Mouse (Mus musculus) stomach, embryonic 14.5 days (tissue): ENCODE measurements at regions not wholly inside any gene's neighbourhood (a gene's known extent, or its start where the extent isn't known, plus 50 kb on each side); places are given as distances from the start of the nearest gene placed in this dataset.
"Not testable (repeated sequence)": the region's sequence is repeated elsewhere in the genome, so short reads cannot be mapped to it uniquely, and the experiment has no call there.

Experiments
- ATAC-seq: fragments of 200-750 bp; cut with Nextera tagmentation; 2 replicates; pipeline ENCODE4 v1.8.0; 2017; ENCODE audit warnings: low read depth, moderate TSS enrichment; ENCODE audit not compliant: insufficient number of reproducible peaks, insufficient read depth, low FRiP score
- H3K27ac ChIP-seq: fragments of 300-500 bp; sonication (generic); 2 replicates; pipeline ENCODE4 v1.5.1; 2014; ENCODE audit warnings: mild to moderate bottlenecking, low read length, moderate library complexity, mixed read lengths
- H3K27me3 ChIP-seq: fragments of 300-500 bp; sonication (generic); 2 replicates; pipeline ENCODE4 v1.6.1; 2014; ENCODE audit warnings: low read length, control low read depth, mixed read lengths; ENCODE audit not compliant: control insufficient read depth, insufficient read depth
- H3K36me3 ChIP-seq: fragments of 300-500 bp; sonication (generic); 2 replicates; pipeline ENCODE4 v1.6.1; 2014; ENCODE audit warnings: mild to moderate bottlenecking, control low read depth, low read length, moderate library complexity, mixed read lengths; ENCODE audit not compliant: control insufficient read depth, insufficient read depth
- H3K4me1 ChIP-seq: fragments of 300-500 bp; sonication (generic); 2 replicates; pipeline ENCODE4 v1.6.1; 2014; ENCODE audit warnings: low read length, control low read depth, mixed read lengths; ENCODE audit not compliant: control insufficient read depth, insufficient read depth
- H3K4me2 ChIP-seq: fragments of 300-500 bp; sonication (generic); replicated peaks from 2 replicates; pipeline ENCODE4 v1.6.1; 2014; ENCODE audit warnings: low read depth, low read length, control low read depth
- H3K4me3 ChIP-seq: fragments of 300-500 bp; sonication (generic); 2 replicates; pipeline ENCODE4 v1.5.1; 2014; ENCODE audit warnings: low read depth, low read length, control low read depth
- H3K9ac ChIP-seq: fragments of 300-500 bp; sonication (generic); replicated peaks from 2 replicates; pipeline ENCODE4 v1.6.1; 2014; ENCODE audit warnings: low read depth, mild to moderate bottlenecking, control low read depth, low read length, moderate library complexity, mixed read lengths
- H3K9me3 ChIP-seq: fragments of 300-500 bp; sonication (generic); 2 replicates; pipeline ENCODE4 v1.6.1; 2016; ENCODE audit warnings: low read depth, low read length, control low read depth; ENCODE audit not compliant: control insufficient read depth
- WGBS: fragments of 180-500 bp; shearing (Covaris S2); extraction: QIAGEN DNeasy Blood & Tissue Kit; methylation state at CpG from one replicate; pipeline ENCODE4 v1.1.7; 2014; 5-methylcytosine and 5-hydroxymethylcytosine counted together

DNA sequence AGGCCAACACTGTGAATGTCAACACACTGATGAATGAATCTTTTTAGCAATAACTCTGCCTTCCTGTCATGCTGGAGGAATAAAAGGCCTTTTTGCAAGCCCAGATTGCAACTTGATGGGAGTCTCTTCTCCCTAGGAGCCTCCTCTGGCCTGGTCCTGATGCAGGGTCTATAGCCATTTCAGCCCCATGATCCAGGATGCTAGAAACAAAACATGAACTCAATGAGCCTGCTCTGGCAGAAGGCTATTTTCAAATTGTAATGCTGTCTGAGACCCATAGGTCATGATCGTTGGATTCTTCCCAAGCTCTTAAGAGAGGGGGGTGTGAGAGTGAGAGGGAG is 352.1 kb downstream of the Plekhb2 start:
- no peak for ATAC-seq
- H3K36me3 ChIP-seq, result no peaks in the 10 kb centered on the region
- H3K27ac ChIP-seq, result no peak overlapping the region
- 0 out of 2 replicates have a peak, but pooled peaks cover 3% of the 10 kb centered on the region for H3K9me3 ChIP-seq
- no peaks in the 10 kb centered on the region for H3K4me1 ChIP-seq
- no peak overlapping the region for H3K4me2 ChIP-seq
- 59% methylated on average over 1 of the region's 1 CpGs for WGBS
- H3K9ac ChIP-seq, result no peak overlapping the region
- no peak overlapping the region for H3K4me3 ChIP-seq
- no peaks in the 10 kb centered on the region for H3K27me3 ChIP-seq

GRCm38 (mm10) chr1:35202551-35202950 is 352.8 kb downstream of the Plekhb2 start:
- H3K27ac ChIP-seq, result no peak overlapping the region
- H3K4me2 ChIP-seq, result no peak overlapping the region
- no peak overlapping the region for H3K4me3 ChIP-seq
- H3K4me1 ChIP-seq, result no peaks in the 10 kb centered on the region
- WGBS, result 66% methylated on average over 4 of the region's 4 CpGs
- H3K36me3 ChIP-seq, result no peaks in the 10 kb centered on the region
- H3K9ac ChIP-seq, result no peak overlapping the region
- H3K27me3 ChIP-seq, result no peaks in the 10 kb centered on the region
- 0 out of 2 replicates have a peak, but pooled peaks cover 3% of the 10 kb centered on the region for H3K9me3 ChIP-seq
- no peak for ATAC-seq

DNA sequence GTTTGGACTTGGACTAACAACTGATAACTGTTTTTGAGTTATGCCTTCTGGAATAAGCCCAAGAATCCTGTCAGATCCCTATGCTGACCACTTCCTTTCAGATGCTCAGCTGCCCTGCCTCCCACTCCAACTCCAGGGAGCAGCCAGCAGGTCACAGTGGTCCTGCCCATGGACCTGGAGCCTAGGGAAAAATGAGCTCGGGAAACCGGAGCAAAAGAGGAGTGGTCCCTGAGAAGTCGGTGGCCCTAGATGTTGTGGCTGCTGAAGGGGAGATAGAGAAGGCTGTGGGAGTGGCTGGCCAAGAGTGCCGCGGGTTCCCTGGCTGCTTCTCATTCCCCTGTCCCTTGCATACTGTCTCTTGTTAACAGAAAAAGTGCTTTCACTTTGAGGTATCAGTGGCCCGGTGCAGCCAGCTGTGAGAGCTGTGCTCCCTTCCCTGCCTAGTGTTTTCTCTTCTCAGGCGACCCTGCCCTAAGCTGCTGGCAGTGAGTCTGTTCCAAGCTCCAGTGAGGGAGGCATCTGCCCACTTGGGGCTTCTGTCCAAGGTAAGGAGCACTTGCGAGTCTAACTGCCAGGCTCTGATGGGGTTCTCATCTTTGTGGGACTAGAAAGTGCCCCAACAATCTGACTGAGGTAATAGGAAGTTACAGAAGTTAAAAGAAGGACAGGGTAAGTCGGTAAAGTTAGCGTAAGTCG is 357.2 kb downstream of the Plekhb2 start:
- Histone ChIP-seq H3K27me3 (no peaks in the 10 kb centered on the region), H3K9ac (no peak overlapping the region), H3K4me3 (no peak overlapping the region), H3K4me2 (no peak overlapping the region), H3K4me1 (no peaks in the 10 kb centered on the region), H3K36me3 (no peaks in the 10 kb centered on the region), H3K27ac (no peak overlapping the region), H3K9me3 (0 out of 2 replicates have a peak, but pooled peaks cover 3% of the 10 kb centered on the region)
- WGBS, result 79% methylated on average over 11 of the region's 11 CpGs
- no peak for ATAC-seq

DNA sequence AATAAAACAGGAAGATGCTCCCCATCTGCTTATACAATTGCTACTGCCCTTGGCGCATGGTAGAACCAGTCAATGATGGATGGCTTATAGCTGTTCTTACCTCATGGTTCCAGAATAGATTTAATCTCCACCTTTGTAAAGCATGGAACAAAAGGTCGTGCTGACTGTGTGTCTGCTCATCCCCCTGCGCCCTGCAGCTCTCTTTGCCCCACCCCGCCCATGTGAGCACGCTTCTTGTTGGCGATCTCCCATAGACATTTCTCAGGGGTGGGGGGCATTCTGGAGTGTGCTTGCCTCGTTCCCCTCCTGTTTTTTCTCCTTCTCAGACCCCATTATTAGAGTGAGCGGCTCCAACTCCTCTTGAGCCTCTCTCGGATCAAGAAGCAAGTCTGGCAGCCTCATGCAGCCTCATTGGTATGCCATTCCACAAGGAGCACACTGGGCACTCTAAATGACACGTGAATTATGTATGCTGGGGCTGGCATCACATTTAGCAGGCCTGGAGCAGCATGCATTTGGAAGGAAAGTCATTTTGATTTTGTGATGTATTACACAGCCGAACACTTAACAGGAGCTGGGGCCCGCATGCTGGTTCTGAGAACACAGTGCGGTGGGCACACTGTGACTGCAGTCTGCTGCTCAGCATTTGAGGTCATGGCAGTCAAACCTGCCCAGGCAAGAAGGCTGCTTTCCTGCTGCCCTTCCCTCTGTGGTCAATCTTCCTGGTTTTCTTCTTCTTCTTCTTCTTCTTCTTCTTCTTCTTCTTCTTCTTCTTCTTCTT is 362.5 kb downstream of the Plekhb2 start:
- 81% methylated on average over 13 of the region's 13 CpGs for WGBS
- H3K9me3 ChIP-seq, result no peaks in the 10 kb centered on the region
- H3K4me3 ChIP-seq, result no peak overlapping the region
- H3K4me1 ChIP-seq, result no peaks in the 10 kb centered on the region
- H3K27me3 ChIP-seq, result no peaks in the 10 kb centered on the region
- no peak overlapping the region for H3K27ac ChIP-seq
- ATAC-seq, result no peak
- H3K9ac ChIP-seq, result no peak overlapping the region
- H3K36me3 ChIP-seq, result no peaks in the 10 kb centered on the region
- H3K4me2 ChIP-seq, result no peak overlapping the region

- Histone ChIP-seq H3K9me3 (no peaks in the 10 kb centered on the region), H3K4me2 (no peak overlapping the region), H3K9ac (no peak overlapping the region), H3K27ac (no peak overlapping the region), H3K4me1 (no peaks in the 10 kb centered on the region), H3K36me3 (no peaks in the 10 kb centered on the region), H3K27me3 (no peaks in the 10 kb centered on the region), H3K4me3 (no peak overlapping the region)
- 44% methylated on average over 10 of the region's 10 CpGs for WGBS
- peak; percentile 58; the same call in 1 of the 2 replicates for ATAC-seq
Observed at GRCm38 (mm10) chr1:35213875-35214274, 364.1 kb downstream of the Plekhb2 start.

- 90% methylated on average over 8 of the region's 8 CpGs for WGBS
Observed at GRCm38 (mm10) chr1:35216411-35216810, 366.6 kb downstream of the Plekhb2 start.

DNA sequence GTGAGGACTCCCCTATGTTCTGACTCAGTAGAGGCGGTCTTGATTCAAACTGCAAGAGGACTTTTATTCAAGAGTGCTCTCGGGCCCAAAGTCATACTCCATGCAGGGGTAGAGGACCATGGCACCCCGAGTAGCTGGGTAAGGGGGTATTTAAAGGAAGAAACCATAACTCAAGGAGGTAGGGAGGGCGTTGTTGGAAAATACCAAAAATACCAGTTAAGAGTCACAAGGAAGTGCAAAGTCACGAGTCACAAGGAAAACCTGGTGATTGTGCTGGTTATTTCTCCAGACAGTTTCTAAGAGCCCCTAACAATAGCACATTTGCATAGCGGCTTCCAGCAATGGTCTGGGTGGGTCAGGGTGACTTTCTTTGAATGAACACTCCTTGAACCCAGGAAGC is 370.4 kb downstream of the Plekhb2 start:
- not testable (repeated sequence) for H3K4me1 ChIP-seq, H3K27me3 ChIP-seq, H3K9ac ChIP-seq, H3K4me3 ChIP-seq, H3K27ac ChIP-seq, ATAC-seq, H3K4me2 ChIP-seq, H3K36me3 ChIP-seq, H3K9me3 ChIP-seq
- 85% methylated on average over 6 of the region's 6 CpGs for WGBS

More at GRCm38 (mm10) chr1:35216411-35216810, 366.6 kb downstream of the Plekhb2 start:
- H3K27ac ChIP-seq, result no peak overlapping the region
- H3K36me3 ChIP-seq, result no peaks in the 10 kb centered on the region
- no peaks in the 10 kb centered on the region for H3K27me3 ChIP-seq
- ATAC-seq, result no peak
- H3K4me3 ChIP-seq, result no peak overlapping the region
- H3K9ac ChIP-seq, result no peak overlapping the region
- H3K9me3 ChIP-seq, result no peaks in the 10 kb centered on the region
- no peak overlapping the region for H3K4me2 ChIP-seq
- H3K4me1 ChIP-seq, result no peaks in the 10 kb centered on the region

GRCm38 (mm10) chr1:35220751-35221150 is 371.0 kb downstream of the Plekhb2 start:
- Histone ChIP-seq H3K27ac (no peak overlapping the region), H3K4me2 (no peak overlapping the region), H3K4me3 (no peak overlapping the region), H3K9me3 (no peaks in the 10 kb centered on the region), H3K27me3 (no peaks in the 10 kb centered on the region), H3K9ac (no peak overlapping the region), H3K36me3 (no peaks in the 10 kb centered on the region), H3K4me1 (no peaks in the 10 kb centered on the region)
- ATAC-seq, result no peak
- WGBS, result 70% methylated on average over 9 of the region's 9 CpGs
